In genomic region chr14:71674564-71674963, GRCm38 (mm10) we compare ENCODE assay signal across 16 mouse cellular contexts.
"Had no signal": no experiment of that assay in that cellular context is flagged by ENCODE, and none has a peak within 500 bp of the region (broad histone marks: within the 10 kb centered on the region; RNA-seq: fewer than 3 reads in every experiment).

No protein-coding gene starts in this region.

- ATAC-seq: liver, postnatal 0 days; lung, postnatal 0 days had no signal

- H3K4me2 ChIP-seq: limb, embryonic 12.5 days; limb, embryonic 15.5 days; liver, embryonic 11.5 days; lung, embryonic 14.5 days had no signal

- H3K27me3 ChIP-seq: limb, embryonic 15.5 days had no signal

- H3K9ac ChIP-seq: limb, embryonic 12.5 days; limb, embryonic 15.5 days; liver, embryonic 14.5 days; liver, postnatal 0 days; lung, embryonic 14.5 days had no signal

- H3K4me3 ChIP-seq: limb, embryonic 12.5 days; limb, embryonic 15.5 days; myocyte had no signal

- H3K36me3 ChIP-seq: limb, embryonic 12.5 days; limb, embryonic 15.5 days had no signal

- H3K9me3 ChIP-seq: limb, embryonic 12.5 days; limb, embryonic 15.5 days had no signal

- H3K27ac ChIP-seq: limb, embryonic 12.5 days; limb, embryonic 15.5 days; liver, embryonic 14.5 days; macrophage; stomach, postnatal 0 days had no signal

- DNase-seq: kidney, adult 11 months; kidney, adult 8-10 months; kidney, postnatal 14 days; kidney, postnatal 4 days; liver, postnatal 0 days; lung, embryonic 14.5 days; thymus, adult 2 months; thymus, postnatal 25 days had no signal

- H3K4me1 ChIP-seq: limb, embryonic 12.5 days; limb, embryonic 15.5 days had no signal
